Mouse (Mus musculus) cerebral cortex, adult 2 months (tissue): ENCODE measurements around the gene Dusp11.

ENCODE experiments used
- WGBS: fragments of 180-500 bp; shearing (Covaris S2); methylation state at CpG from one replicate; pipeline ENCODE4 v1.1.7; 2018; 5-methylcytosine and 5-hydroxymethylcytosine counted together

The Dusp11 gene

GRCm38 (mm10) chr6:85935646-85936045, 25.8 kb downstream of the Dusp11 start:
- WGBS = 64% methylated on average over 3 of the region's 3 CpGs

GRCm38 (mm10) chr6:85934047-85934446, 27.4 kb downstream of the Dusp11 start:
- 91% methylated on average over 8 of the region's 8 CpGs for WGBS

GRCm38 (mm10) chr6:85929312-85929711, 32.2 kb downstream of the Dusp11 start:
- 94% methylated on average over 1 of the region's 1 CpGs for WGBS

GRCm38 (mm10) chr6:85927476-85928464, 33.7 kb downstream of the Dusp11 start:
- WGBS = 88% methylated on average over 9 of the region's 9 CpGs

GRCm38 (mm10) chr6:85926709-85927108, 34.8 kb downstream of the Dusp11 start:
- 95% methylated on average over 1 of the region's 1 CpGs for WGBS

GRCm38 (mm10) chr6:85923643-85924042, 37.8 kb downstream of the Dusp11 start:
- 93% methylated on average over 1 of the region's 1 CpGs for WGBS

- WGBS = 96% methylated on average over 4 of the region's 4 CpGs
Measured at GRCm38 (mm10) chr6:85919401-85919800, 42.1 kb downstream of the Dusp11 start.

- WGBS = 96% methylated on average over 3 of the region's 3 CpGs
Measured at GRCm38 (mm10) chr6:85918341-85918740, 43.1 kb downstream of the Dusp11 start.

GRCm38 (mm10) chr6:85916596-85916995, 44.9 kb downstream of the Dusp11 start:
- WGBS = 82% methylated on average over 6 of the region's 6 CpGs

GRCm38 (mm10) chr6:85915539-85916513, 45.6 kb downstream of the Dusp11 start, which contains the start of gene Nat8f1:
Gene Nat8f1, minus strand, starts transcription at chr6:85915687.
- under 1% methylated on average over 61 of the region's 61 CpGs for WGBS

- 2% methylated on average over 11 of the region's 11 CpGs for WGBS
Measured at GRCm38 (mm10) chr6:85915141-85915538, 46.3 kb downstream of the Dusp11 start.

GRCm38 (mm10) chr6:85911587-85911986, 49.9 kb downstream of the Dusp11 start, which contains the start of gene Tprkb:
Gene Tprkb, plus strand, starts transcription at chr6:85911865.
- WGBS = 70% methylated on average over 3 of the region's 3 CpGs

GRCm38 (mm10) chr6:85909704-85910103, 51.8 kb downstream of the Dusp11 start:
- 100% methylated on average over 1 of the region's 1 CpGs for WGBS

GRCm38 (mm10) chr6:85908341-85908740, 53.1 kb downstream of the Dusp11 start:
- 76% methylated on average over 3 of the region's 3 CpGs for WGBS

- WGBS = 42% methylated on average over 2 of the region's 2 CpGs
Measured at GRCm38 (mm10) chr6:85906911-85907351, 54.5 kb downstream of the Dusp11 start.

GRCm38 (mm10) chr6:85904642-85905061, 56.8 kb downstream of the Dusp11 start, which contains the start of gene Nat8f4:
Gene Nat8f4, minus strand, starts transcription at chr6:85904884.
- WGBS = 7% methylated on average over 20 of the region's 20 CpGs

- WGBS = 94% methylated on average over 2 of the region's 2 CpGs
Measured at GRCm38 (mm10) chr6:85902303-85902702, 59.2 kb downstream of the Dusp11 start.

- WGBS = 68% methylated on average over 7 of the region's 8 CpGs
Measured at GRCm38 (mm10) chr6:85898596-85899475, 62.6 kb downstream of the Dusp11 start.

GRCm38 (mm10) chr6:85895061-85895648, 66.3 kb downstream of the Dusp11 start:
- 57% methylated on average over 25 of the region's 25 CpGs for WGBS
